Mouse (Mus musculus): ENCODE measurements at regions not wholly inside any gene's neighbourhood (a gene's known extent, or its start where the extent isn't known, plus 50 kb on each side); places are given as distances from the start of the nearest gene placed in this dataset.

DNA sequence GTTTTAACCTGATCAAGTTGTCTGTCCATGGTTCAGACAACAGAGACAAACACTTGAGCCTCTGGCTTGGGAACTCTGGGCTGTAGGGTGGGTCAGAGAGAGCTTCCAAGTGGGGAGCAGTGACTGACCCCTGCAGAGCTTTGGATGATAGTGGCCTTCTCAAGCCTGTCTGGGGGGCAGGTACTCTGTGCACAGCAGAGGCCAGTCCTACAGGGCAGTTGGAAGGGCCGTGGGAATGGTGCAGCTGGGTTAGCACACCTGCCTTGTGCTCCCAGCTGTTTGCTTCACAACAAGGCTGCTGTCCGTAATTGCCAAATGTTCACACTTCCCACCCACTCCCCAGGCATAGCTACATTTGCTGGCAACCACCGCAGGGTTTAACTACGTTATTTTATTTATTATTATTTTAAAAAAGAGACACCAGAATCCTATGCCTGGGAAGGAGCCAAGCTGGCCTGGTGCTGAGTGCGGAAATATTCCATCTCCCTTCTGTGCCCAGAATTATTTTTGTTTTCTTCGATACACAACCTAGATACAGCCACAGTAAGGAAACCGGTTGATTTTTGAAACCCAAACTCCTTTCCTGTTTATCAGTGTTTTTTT is 268.1 kb upstream of the Id2 start:
- TF ChIP-seq CTCF (IDR thresholded peaks at IDR 0.05; ENCODE audit: control insufficient read depth, insufficient read depth, insufficient read length) (no peak), FOSL1 (IDR thresholded peaks at IDR 0.05; ENCODE audit: insufficient read depth, low read length, poor library complexity, severe bottlenecking) (no peak), MYOD1 (IDR thresholded peaks at IDR 0.05; ENCODE audit: control insufficient read depth, insufficient read length, low read depth) (no peak), USF1 (IDR thresholded peaks at IDR 0.05; ENCODE audit: low read depth) (no peak), MYOG (IDR thresholded peaks at IDR 0.05; ENCODE audit: control insufficient read depth, extremely low read depth, insufficient read length) (no peak), MAX (IDR thresholded peaks at IDR 0.05) (no peak)
